In genomic region chr6:72345074-72345567, GRCm38 (mm10) we compare ENCODE assay signal across 8 mouse cellular contexts. TPM values are rescaled to one million over a fixed set of nuclear protein-coding genes. Genes with fewer than 3 reads are reported as not detected.
A peak's percentile ranks its signal among the peaks of the same experiment; 100 is the strongest.
DNase-seq lines count a peak whose midpoint lies in the region; ATAC-seq lines count a peak whose summit lies in the region.

Usp39 (minus strand) TSS chr6:72345184.

- under 1% methylated on average over 30 of the region's 30 CpGs for WGBS in heart, embryonic 14.5 days
- WGBS in liver, embryonic 13.5 days (ENCODE audit: insufficient replicate concordance), result under 1% methylated on average over 30 of the region's 30 CpGs
- WGBS in stomach, embryonic 16.5 days, result under 1% methylated on average over 30 of the region's 30 CpGs

- peak; percentile 94 for DNase-seq in c-Kit-negative CD71-positive TER-119-positive erythroid progenitor cells, embryonic 14.5 days (ENCODE audit: low read depth, low spot score)
- DNase-seq in fibroblast of lung, adult 2 months (ENCODE audit: low read depth), result peak; percentile 90
- peak; percentile 96 for DNase-seq in kidney, postnatal 14 days
- DNase-seq in liver, embryonic 13.5 days, result peak; percentile 88
- DNase-seq in neural tube, embryonic 10.5 days (ENCODE audit: extremely low spot score, low spot score), result peak; percentile 91

- H3K27me3 ChIP-seq in heart, embryonic 14.5 days (ENCODE audit: control insufficient read depth, insufficient read depth, low read length), result no peaks in the 10 kb centered on the region
- no peaks in the 10 kb centered on the region for H3K27me3 ChIP-seq in liver, embryonic 13.5 days
- H3K27me3 ChIP-seq in stomach, embryonic 16.5 days (ENCODE audit: control insufficient read depth, insufficient read depth, low read length), result no peaks in the 10 kb centered on the region

- peaks cover 29% of the 10 kb centered on the region for H3K36me3 ChIP-seq in heart, embryonic 14.5 days (ENCODE audit: control insufficient read depth, insufficient read depth, low read length)
- H3K36me3 ChIP-seq in liver, embryonic 13.5 days, result peaks cover 42% of the 10 kb centered on the region
- no peaks in the 10 kb centered on the region for H3K36me3 ChIP-seq in stomach, embryonic 16.5 days (ENCODE audit: control insufficient read depth, insufficient read depth, low read length)

- peak within 1 kb of the TSS; percentile 87 to 95 for H3K4me3 ChIP-seq in heart, embryonic 14.5 days (ENCODE audit: control insufficient read depth in 1 of 2, insufficient read depth in 1 of 2, low read depth in 1 of 2, low read length in 2 of 2)
- peak within 1 kb of the TSS; percentile 91 for H3K4me3 ChIP-seq in liver, embryonic 13.5 days (replicated peaks)
- peak within 1 kb of the TSS; percentile 59 for H3K4me3 ChIP-seq in stomach, embryonic 16.5 days (replicated peaks; ENCODE audit: low read length)

- no peaks in the 10 kb centered on the region for H3K9me3 ChIP-seq in heart, embryonic 14.5 days (ENCODE audit: control insufficient read depth, low read length)
- no peaks in the 10 kb centered on the region for H3K9me3 ChIP-seq in liver, embryonic 13.5 days (replicated peaks)
- H3K9me3 ChIP-seq in stomach, embryonic 16.5 days (replicated peaks; ENCODE audit: control insufficient read depth, low read length), result no peaks in the 10 kb centered on the region

- peak; percentile 75 for ATAC-seq in CD4-positive, CD25-positive, alpha-beta regulatory T cell, adult 4 months
- ATAC-seq in heart, embryonic 14.5 days (ENCODE audit: insufficient number of reproducible peaks, insufficient read depth, low FRiP score, low read depth), result peak; percentile 76
- ATAC-seq in liver, embryonic 13.5 days (ENCODE audit: low read depth), result peak; percentile 81
- ATAC-seq in stomach, embryonic 16.5 days (ENCODE audit: insufficient read depth, low FRiP score), result peak; percentile 83

- peaks cover 0 to 28% of the 10 kb centered on the region in 2 experiments; a peak in 2 of 4 replicates for H3K4me1 ChIP-seq in heart, embryonic 14.5 days (ENCODE audit: control insufficient read depth in 2 of 2, insufficient read depth in 2 of 2, low read length in 2 of 2)
- H3K4me1 ChIP-seq in liver, embryonic 13.5 days (replicated peaks), result peaks cover 80% of the 10 kb centered on the region
- H3K4me1 ChIP-seq in stomach, embryonic 16.5 days (ENCODE audit: control insufficient read depth, insufficient read depth, low read length), result peaks cover 14% of the 10 kb centered on the region

- peak within 1 kb of the TSS; percentile 92 for H3K4me2 ChIP-seq in heart, embryonic 14.5 days (ENCODE audit: low read length)
- peak within 1 kb of the TSS; percentile 90 for H3K4me2 ChIP-seq in liver, embryonic 13.5 days
- peak within 1 kb of the TSS; percentile 80 for H3K4me2 ChIP-seq in stomach, embryonic 16.5 days (ENCODE audit: low read depth, low read length)

- peak within 1 kb of the TSS; percentile 75 to 79; a peak in 3 of 4 replicates for H3K27ac ChIP-seq in heart, embryonic 14.5 days (replicated peaks in 1 of 2; ENCODE audit: control insufficient read depth in 1 of 2, insufficient read depth in 1 of 2, low read depth in 2 of 2, low read length in 2 of 2)
- H3K27ac ChIP-seq in liver, embryonic 13.5 days, result peak within 1 kb of the TSS; percentile 93
- peak within 1 kb of the TSS; percentile 36; the same call in 1 of the 2 replicates for H3K27ac ChIP-seq in stomach, embryonic 16.5 days (ENCODE audit: low read length)

- H3K9ac ChIP-seq in heart, embryonic 14.5 days (ENCODE audit: low read length), result peak within 1 kb of the TSS; percentile 94
- peak within 1 kb of the TSS; percentile 88 for H3K9ac ChIP-seq in liver, embryonic 13.5 days
- H3K9ac ChIP-seq in stomach, embryonic 16.5 days (ENCODE audit: low read length), result peak within 1 kb of the TSS; percentile 79

RNA-seq across cellular contexts. Expression of gene Usp39, which starts in this region (rescaled TPM):
- 10 to 100 TPM; 19.2 to 19.7 TPM for polyA plus RNA-seq in CD4-positive, CD25-positive, alpha-beta regulatory T cell, adult 4 months (2017; shearing (Covaris generic))
- polyA plus RNA-seq in heart, embryonic 14.5 days (2014; fragmentation: Nextera tagmentation; extraction: Ambion mirVana), result 32.4 and 32.8 TPM in 2 replicates
- polyA plus RNA-seq in liver, embryonic 13.5 days (2015; fragmentation: Nextera tagmentation; extraction: Ambion mirVana), result 52.6 and 60.6 TPM in 2 replicates
- 29.7 and 31.4 TPM in 2 replicates for polyA plus RNA-seq in stomach, embryonic 16.5 days (2015; fragmentation: Nextera tagmentation; extraction: Ambion mirVana)

Comparison
In these comparisons a context has a peak if more than half of its experiments do, and no peak if none do; other contexts are left out.
1. Peak in every context shown above with its lines: DNase-seq, ATAC-seq, H3K4me3 ChIP-seq and H3K27ac ChIP-seq.
2. H3K27ac ChIP-seq: peak in every context shown above with its lines; median percentile 93 in liver, embryonic 13.5 days; 77 in heart, embryonic 14.5 days; 36 in stomach, embryonic 16.5 days.